Mouse (Mus musculus) MN1 (cell line): ENCODE data around the gene Il10rb.

Experiments
- DNase-seq: peaks from one replicate; pipeline ENCODE4 v3.0.0-alpha.2; 2016; ENCODE audit warnings: low spot score

The Il10rb gene

GRCm38 (mm10) chr16:91405640-91406584 lies at the start of gene Il10rb:
Gene Il10rb, plus strand, starts transcription at chr16:91406164.
- peak; percentile 76 for DNase-seq

GRCm38 (mm10) chr16:91356760-91357525 lies 49.0 kb upstream of the Il10rb start:
- DNase-seq = no peak

GRCm38 (mm10) chr16:91357526-91357900 lies 48.5 kb upstream of the Il10rb start:
- DNase-seq = no peak

DNA sequence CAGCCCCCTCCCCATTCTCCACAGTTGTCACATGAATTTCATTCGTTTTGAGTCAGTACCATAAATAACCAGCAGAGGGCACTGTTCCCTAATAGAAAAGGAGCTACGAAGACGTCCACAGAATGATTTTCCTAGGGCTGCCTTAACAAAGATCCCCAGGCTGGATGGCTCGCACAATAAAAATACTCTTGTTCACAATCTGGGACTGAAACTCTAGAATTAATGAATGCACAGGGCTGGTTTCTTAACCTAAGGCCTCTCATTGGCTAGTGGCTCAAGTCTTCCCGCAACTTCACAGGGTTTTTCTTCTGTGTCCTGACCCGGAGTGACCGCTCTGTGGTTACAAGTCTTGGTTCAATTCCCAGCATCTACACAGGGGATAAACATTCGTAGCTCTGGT lies 47.4 kb upstream of the Il10rb start:
- DNase-seq = no peak

GRCm38 (mm10) chr16:91359531-91359930 lies 46.4 kb upstream of the Il10rb start:
- DNase-seq = no peak

- no peak for DNase-seq
Observed at GRCm38 (mm10) chr16:91360162-91360561, 45.8 kb upstream of the Il10rb start.

DNA sequence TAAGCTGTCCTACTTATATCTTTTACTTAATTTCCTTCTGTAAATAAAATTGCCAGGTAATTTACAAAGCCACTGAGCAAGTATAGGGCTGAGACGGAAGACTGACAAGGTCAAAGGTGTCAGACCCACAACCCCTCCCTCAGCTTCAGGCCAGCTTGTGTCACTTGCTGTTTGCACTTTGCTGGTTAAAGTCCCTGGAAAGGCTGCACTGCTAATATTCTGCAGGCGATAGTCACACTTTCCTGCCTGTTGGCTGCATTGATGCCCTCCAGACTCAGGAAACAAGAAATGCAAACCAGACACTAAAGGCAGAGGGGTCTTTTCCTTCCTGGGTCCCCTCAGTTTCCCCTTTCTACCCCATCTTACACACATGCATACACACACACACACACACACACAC lies 44.0 kb upstream of the Il10rb start:
- DNase-seq = no peak

DNA sequence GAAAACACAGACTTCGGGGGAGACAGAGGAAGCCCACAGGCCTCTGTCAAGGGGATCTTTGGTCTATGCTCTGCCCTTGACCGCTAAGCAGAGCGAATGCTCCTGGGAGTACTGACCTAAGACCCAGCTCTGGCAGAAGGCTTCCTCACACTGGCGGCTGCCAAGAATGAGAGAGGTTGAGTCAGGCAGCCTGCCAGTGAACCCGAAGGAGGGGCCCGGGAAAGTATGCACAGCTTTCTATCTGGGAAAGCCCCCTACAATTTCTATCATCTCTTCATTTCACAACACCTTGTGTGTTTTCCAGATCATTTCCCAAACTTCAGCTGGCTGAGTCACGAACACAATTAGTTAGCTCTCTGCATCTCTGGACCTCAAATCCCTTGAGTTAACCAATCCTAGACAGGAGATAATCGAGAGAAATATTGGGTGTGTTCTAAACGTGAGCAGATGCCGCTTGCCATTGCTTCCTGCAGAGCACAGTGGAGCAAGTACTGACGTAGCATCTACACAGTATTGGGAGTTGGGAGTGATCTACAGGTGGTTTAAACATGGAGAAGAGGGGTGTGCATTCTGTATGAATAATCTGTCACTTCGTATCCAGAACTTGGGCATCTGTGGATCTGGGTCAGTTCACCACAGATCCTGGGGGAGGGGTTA lies 43.2 kb upstream of the Il10rb start:
- DNase-seq = peak; percentile 13

- DNase-seq = no peak
Observed at GRCm38 (mm10) chr16:91363483-91363882, 42.5 kb upstream of the Il10rb start.

DNA sequence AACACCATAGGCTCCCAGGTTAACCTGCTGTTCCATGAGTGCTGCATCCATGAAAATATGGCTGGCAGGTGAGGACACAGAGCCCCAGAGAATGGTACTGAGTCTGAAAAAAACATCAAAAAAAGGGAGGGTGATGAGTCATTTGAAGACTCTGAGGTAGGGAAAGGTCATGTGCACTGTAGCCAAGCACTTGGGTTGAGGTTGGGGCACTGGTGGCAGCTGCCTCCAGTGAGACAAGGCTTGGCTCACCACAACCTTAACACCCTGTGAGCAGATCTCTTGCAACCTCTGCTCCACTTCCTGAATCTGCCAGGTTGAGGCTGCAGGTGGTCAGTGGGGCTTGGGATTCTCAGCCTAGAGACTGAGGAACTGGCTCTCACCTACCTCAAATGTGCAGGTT lies 39.4 kb upstream of the Il10rb start:
- no peak for DNase-seq

DNA sequence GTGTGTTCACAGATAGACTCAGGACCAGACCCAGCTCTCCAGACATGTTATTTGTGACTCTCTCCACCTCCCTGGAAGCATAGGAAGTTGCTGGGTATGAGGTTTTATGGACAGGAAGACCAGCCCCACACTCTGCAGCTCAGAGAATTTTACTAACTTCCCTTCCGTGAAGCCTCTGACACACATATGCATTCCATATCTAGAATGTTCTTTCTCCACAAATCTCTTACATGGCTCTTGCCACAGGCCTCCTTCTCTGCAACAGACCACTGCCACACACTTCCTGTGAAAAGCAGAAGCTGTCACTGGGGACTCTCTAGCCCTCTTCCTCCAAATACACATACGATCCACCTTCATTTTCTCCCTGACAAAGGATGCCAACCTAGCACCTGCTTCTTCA lies 38.9 kb upstream of the Il10rb start:
- DNase-seq = no peak

DNA sequence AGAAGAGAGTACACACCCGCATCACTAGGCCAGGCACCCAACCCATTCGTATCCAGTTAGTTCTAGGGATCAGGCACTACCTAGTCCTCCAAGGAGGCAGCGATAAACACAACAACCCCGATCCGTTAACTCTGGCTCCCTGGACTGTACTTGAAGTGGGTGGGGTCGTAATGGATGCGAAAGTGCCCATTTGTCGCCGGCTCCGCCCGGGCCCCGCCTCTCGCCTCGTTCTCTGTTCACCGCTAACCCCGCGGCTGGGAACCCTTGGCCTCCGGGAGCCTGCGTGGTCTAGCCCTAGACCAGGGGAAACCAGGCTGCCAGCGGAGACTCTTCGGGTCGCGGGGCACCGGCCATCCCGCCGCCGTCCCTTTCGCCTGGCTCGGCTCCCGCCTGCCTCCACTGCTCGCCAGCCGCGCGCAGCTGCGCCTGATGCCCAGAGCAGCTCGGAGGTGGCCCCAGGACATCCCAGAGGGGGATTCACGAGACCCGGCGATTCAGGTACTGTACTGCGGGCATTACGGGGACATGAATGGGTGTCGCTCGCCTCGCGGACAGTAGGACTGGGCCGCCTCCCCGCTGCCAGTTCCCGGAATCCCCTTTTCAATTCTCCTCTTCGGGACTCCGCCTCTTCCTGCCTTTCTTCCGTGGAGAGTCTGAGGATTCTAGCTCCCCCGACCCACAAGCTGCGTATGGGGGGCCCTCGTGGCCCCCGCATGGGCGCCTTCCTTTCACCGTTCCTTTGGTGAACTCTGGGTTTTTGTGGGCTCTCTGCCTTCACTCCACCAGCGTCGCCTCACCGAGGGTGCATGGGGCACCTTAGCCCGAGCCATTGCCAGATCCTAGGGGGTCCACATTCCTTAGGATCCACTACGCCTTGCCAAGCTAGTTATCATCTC lies 33.1 kb upstream of the Il10rb start, which contains the start of gene Ifnar2:
Gene Ifnar2 (plus strand): TSS at position 207 of the 896 bp plus-strand sequence.
- peak; percentile 75 for DNase-seq

GRCm38 (mm10) chr16:91373473-91374252 lies 32.3 kb upstream of the Il10rb start:
- DNase-seq = no peak

DNA sequence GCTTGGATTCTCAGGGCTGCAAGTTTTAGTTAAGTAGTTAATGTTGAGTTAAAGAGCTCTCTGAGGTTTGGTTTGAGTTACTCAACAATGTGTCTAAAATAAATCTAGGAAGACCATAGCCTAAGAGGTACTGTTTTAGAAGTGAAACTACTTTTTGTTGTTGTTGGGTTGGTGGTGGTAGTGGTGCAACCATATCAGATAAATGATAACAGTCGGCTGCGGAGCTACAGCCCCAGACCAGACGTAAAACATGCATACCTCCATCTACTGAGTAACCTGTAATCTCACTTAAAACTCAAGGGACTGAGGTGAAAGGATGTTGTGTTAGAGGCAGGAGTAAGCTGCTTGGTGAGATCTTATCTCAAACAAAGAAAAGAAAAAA lies 31.7 kb upstream of the Il10rb start:
- no peak for DNase-seq

DNA sequence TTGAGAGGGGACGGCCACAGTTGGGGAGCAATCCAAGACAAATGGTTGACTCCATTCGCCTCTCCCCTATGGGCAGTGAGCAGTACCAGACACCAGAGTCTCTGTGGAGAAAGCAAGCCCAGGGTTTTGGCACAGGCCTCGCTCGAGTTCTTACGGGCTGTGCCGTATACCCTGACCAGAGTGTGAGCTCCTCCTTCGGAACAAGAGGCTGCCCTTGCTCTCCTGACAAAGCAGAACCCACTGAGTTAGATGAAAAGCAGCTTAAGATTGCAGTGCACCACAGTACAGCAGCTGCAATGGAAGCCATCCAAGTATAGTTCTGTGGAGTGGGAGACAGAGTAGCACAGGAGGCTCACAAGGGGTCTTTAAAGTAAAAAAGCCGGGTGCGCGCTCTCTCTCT lies 29.3 kb upstream of the Il10rb start:
- no peak for DNase-seq

DNA sequence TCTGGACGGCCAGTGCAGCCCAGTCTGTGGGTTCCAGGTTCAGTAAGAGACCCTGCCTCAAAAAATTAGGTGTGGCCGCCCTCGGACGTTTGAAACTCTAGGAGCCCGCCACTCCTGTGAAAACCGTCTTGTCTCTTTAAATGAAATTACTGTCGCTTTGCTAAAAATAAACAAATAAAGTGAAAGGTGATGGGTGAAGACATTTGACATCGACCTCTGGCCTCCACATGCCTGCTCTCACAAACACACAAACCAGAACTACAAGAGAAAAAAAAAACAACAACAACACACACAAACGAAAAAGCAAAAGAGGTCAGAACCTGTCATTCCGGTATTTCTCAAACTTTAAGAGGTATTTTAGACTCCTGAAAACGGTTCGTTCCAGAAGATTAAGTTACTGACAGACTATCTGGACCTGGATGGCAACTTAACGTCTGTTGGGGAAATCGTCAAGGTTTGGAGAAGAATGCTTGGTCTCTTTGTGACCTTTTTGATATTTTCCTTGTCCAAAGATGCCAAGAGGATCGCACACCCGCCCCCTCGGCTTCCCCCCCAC lies 27.5 kb upstream of the Il10rb start:
- no peak for DNase-seq

DNA sequence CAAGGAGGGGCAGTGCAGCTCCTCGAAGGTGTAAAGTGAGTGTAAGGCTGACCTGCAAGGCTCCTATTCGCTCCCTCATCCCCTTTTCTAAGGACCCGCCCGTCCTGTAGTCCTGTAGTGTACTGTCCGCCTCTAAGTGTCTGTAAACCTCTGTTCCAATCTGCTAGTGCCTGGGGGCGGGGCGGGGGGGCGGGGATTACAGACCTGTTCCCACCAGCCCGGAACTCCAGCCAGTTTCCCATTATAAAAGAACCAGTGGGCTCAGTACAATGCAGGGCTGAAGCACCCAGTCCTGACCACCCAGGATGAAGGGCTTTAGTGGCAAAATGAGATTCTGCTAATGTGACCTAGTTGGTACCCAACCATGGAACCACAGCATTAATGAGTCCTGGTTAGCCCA lies 27.0 kb upstream of the Il10rb start:
- DNase-seq = no peak

DNA sequence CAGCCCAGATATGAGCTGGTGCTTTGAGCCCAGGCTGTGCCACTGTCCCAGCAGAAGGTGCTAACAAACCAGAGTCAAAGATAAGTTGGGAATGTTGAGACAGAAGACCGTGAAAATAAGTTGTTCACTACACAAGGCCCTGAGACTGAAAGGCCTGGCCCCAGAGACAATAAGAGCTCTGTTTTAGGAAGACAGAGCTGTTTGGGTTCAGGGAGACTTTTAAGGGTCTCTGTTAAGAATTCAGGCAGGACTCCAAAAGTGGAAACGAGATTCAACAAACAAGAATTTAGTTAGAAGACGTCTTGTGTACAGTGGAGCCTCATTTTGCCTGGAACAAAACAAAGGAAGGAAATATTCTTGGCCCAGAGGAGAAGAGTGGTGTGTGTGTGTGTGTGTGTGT lies 26.6 kb upstream of the Il10rb start:
- no peak for DNase-seq

DNA sequence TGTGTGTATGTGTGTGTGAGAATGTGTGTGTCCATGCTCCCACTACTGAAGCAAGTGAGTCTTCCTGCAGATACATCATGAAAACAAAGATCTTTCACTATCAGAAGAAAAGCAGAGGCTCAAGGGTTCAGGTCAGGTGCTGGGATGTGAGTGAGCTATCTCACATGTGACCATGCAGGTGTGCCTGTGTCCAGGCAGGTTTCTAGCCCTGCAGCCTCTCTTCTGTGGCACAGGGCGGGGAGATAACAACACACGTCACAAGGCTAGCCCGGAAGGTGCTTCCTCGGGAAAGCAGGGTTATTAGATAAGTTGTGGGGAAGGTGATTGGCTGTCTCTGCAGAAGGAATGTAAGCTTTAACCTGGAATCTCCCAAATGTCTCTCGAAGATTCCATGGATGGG lies 25.8 kb upstream of the Il10rb start:
- DNase-seq = no peak

- DNase-seq = no peak
Observed at GRCm38 (mm10) chr16:91381606-91382005, 24.4 kb upstream of the Il10rb start.
